Mouse (Mus musculus): ENCODE results near the gene Siglech. TPM values are rescaled to one million over a fixed set of nuclear protein-coding genes. Genes with fewer than 3 reads are reported as not detected.
"Not testable (repeated sequence)": the region's sequence is repeated elsewhere in the genome, so short reads cannot be mapped to it uniquely, and the experiment has no call there.

The Siglech gene
- polyA plus RNA-seq, 1 experiment from 2014 or later: 1.6 TPM

GRCm38 (mm10) chr7:55759346-55759745, 8.6 kb upstream of the Siglech start:
- no peak overlapping the region for H3K9ac ChIP-seq (ENCODE audit: low read length)
- ATAC-seq (replicated peaks; ENCODE audit: low FRiP score, low TSS enrichment, low read depth): no peak

GRCm38 (mm10) chr7:55780011-55780410, 12.0 kb downstream of the Siglech start:
- ATAC-seq (replicated peaks; ENCODE audit: low FRiP score, low TSS enrichment, low read depth) (no peak), DNase-seq (ENCODE audit: low spot score) (no peak)
- no peak overlapping the region for H3K4me2 ChIP-seq (ENCODE audit: low read length)
- no peak overlapping the region for H3K27ac ChIP-seq (ENCODE audit: low read depth)
- WGBS: 56% methylated on average over 4 of the region's 4 CpGs
- no peaks in the 10 kb centered on the region for H3K9me3 ChIP-seq (ENCODE audit: control insufficient read depth, low read length)
- H3K4me1 ChIP-seq (replicated peaks; ENCODE audit: control insufficient read depth, insufficient read depth, low read length): no peaks in the 10 kb centered on the region
- H3K9ac ChIP-seq (ENCODE audit: low read length): no peak overlapping the region
- H3K27me3 ChIP-seq (replicated peaks; ENCODE audit: control insufficient read depth, insufficient read depth, low read length): no peaks in the 10 kb centered on the region
- H3K4me3 ChIP-seq (ENCODE audit: low read depth, low read length): no peak overlapping the region
- no peaks in the 10 kb centered on the region for H3K36me3 ChIP-seq (ENCODE audit: control insufficient read depth, insufficient read depth, low read length)

More at GRCm38 (mm10) chr7:55759346-55759745, 8.6 kb upstream of the Siglech start:
- Histone ChIP-seq H3K4me1 (replicated peaks; ENCODE audit: control insufficient read depth, insufficient read depth, low read length) (no peaks in the 10 kb centered on the region), H3K36me3 (ENCODE audit: control insufficient read depth, insufficient read depth, low read length) (no peaks in the 10 kb centered on the region), H3K9me3 (ENCODE audit: control insufficient read depth, low read length) (no peaks in the 10 kb centered on the region), H3K4me3 (ENCODE audit: low read depth, low read length) (no peak overlapping the region), H3K27ac (ENCODE audit: low read depth) (no peak overlapping the region), H3K27me3 (replicated peaks; ENCODE audit: control insufficient read depth, insufficient read depth, low read length) (no peaks in the 10 kb centered on the region), H3K4me2 (ENCODE audit: low read length) (no peak overlapping the region)
- 61% methylated on average over 3 of the region's 3 CpGs for WGBS
- no peak for DNase-seq (ENCODE audit: low spot score)

- Histone ChIP-seq H3K27ac (ENCODE audit: low read depth) (no peak overlapping the region), H3K4me3 (ENCODE audit: low read depth, low read length) (no peak overlapping the region), H3K27me3 (replicated peaks; ENCODE audit: control insufficient read depth, insufficient read depth, low read length) (no peaks in the 10 kb centered on the region), H3K4me2 (ENCODE audit: low read length) (no peak overlapping the region), H3K9me3 (ENCODE audit: control insufficient read depth, low read length) (no peaks in the 10 kb centered on the region), H3K36me3 (ENCODE audit: control insufficient read depth, insufficient read depth, low read length) (no peaks in the 10 kb centered on the region), H3K4me1 (replicated peaks; ENCODE audit: control insufficient read depth, insufficient read depth, low read length) (no peaks in the 10 kb centered on the region), H3K9ac (ENCODE audit: low read length) (no peak overlapping the region)
- 42% methylated on average over 3 of the region's 3 CpGs for WGBS
- ATAC-seq (replicated peaks; ENCODE audit: low FRiP score, low TSS enrichment, low read depth) (no peak), DNase-seq (ENCODE audit: low spot score) (peak; percentile 28)
These were observed 14.5 kb downstream of the Siglech start for GRCm38 (mm10) chr7:55782493-55782892.

GRCm38 (mm10) chr7:55784580-55784979, 16.6 kb downstream of the Siglech start:
- Histone ChIP-seq H3K27me3 (replicated peaks; ENCODE audit: control insufficient read depth, insufficient read depth, low read length) (no peaks in the 10 kb centered on the region), H3K4me3 (ENCODE audit: low read depth, low read length) (no peak overlapping the region), H3K36me3 (ENCODE audit: control insufficient read depth, insufficient read depth, low read length) (no peaks in the 10 kb centered on the region), H3K4me1 (replicated peaks; ENCODE audit: control insufficient read depth, insufficient read depth, low read length) (no peaks in the 10 kb centered on the region), H3K27ac (ENCODE audit: low read depth) (no peak overlapping the region), H3K4me2 (ENCODE audit: low read length) (no peak overlapping the region), H3K9me3 (ENCODE audit: control insufficient read depth, low read length) (no peaks in the 10 kb centered on the region), H3K9ac (ENCODE audit: low read length) (no peak overlapping the region)
- WGBS: 45% methylated on average over 3 of the region's 3 CpGs
- ATAC-seq (replicated peaks; ENCODE audit: low FRiP score, low TSS enrichment, low read depth) (no peak), DNase-seq (ENCODE audit: low spot score) (peak; percentile 41)

GRCm38 (mm10) chr7:55790586-55790985, 22.6 kb downstream of the Siglech start:
- not testable (repeated sequence) for H3K4me1 ChIP-seq (replicated peaks; ENCODE audit: control insufficient read depth, insufficient read depth, low read length); H3K9ac ChIP-seq (ENCODE audit: low read length); H3K36me3 ChIP-seq (ENCODE audit: control insufficient read depth, insufficient read depth, low read length); ATAC-seq (replicated peaks; ENCODE audit: low FRiP score, low TSS enrichment, low read depth); H3K27me3 ChIP-seq (replicated peaks; ENCODE audit: control insufficient read depth, insufficient read depth, low read length); H3K4me3 ChIP-seq (ENCODE audit: low read depth, low read length); H3K9me3 ChIP-seq (ENCODE audit: control insufficient read depth, low read length); H3K27ac ChIP-seq (ENCODE audit: low read depth); H3K4me2 ChIP-seq (ENCODE audit: low read length); DNase-seq (ENCODE audit: low spot score)
- 20% methylated on average over 5 of the region's 5 CpGs for WGBS

DNA sequence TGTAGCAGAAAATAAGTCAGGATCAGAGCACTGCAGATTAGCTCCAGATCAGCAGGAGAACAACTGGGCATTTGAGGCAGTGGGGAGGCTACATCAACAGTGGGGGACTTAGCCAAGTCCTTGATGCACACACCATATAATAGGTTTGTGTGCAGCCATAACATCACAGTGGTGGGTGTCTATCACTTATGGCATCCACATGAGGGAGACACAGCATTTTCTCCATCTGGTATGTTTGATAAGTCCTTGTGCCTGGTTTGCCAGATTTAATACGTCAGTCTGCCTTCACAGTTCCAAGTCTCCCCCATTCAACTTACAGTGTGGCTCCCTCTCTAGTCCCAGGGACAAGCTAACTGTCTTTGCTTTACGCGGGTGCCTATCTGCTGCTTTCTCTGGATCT, 24.3 kb downstream of the Siglech start:
- Histone ChIP-seq H3K4me1 (replicated peaks; ENCODE audit: control insufficient read depth, insufficient read depth, low read length) (peaks cover 9% of the 10 kb centered on the region), H3K4me3 (ENCODE audit: low read depth, low read length) (no peak overlapping the region), H3K27ac (ENCODE audit: low read depth) (no peak overlapping the region), H3K27me3 (replicated peaks; ENCODE audit: control insufficient read depth, insufficient read depth, low read length) (no peaks in the 10 kb centered on the region), H3K4me2 (ENCODE audit: low read length) (no peak overlapping the region), H3K9me3 (ENCODE audit: control insufficient read depth, low read length) (no peaks in the 10 kb centered on the region), H3K9ac (ENCODE audit: low read length) (no peak overlapping the region), H3K36me3 (ENCODE audit: control insufficient read depth, insufficient read depth, low read length) (peaks cover 17% of the 10 kb centered on the region)
- no peak for ATAC-seq (replicated peaks; ENCODE audit: low FRiP score, low TSS enrichment, low read depth)
- WGBS: 84% methylated on average over 3 of the region's 3 CpGs
- DNase-seq (ENCODE audit: low spot score): no peak

GRCm38 (mm10) chr7:55793236-55793951, 25.4 kb downstream of the Siglech start:
- DNase-seq (ENCODE audit: low spot score) (peak; percentile 53), ATAC-seq (replicated peaks; ENCODE audit: low FRiP score, low TSS enrichment, low read depth) (peak; percentile 20)

DNA sequence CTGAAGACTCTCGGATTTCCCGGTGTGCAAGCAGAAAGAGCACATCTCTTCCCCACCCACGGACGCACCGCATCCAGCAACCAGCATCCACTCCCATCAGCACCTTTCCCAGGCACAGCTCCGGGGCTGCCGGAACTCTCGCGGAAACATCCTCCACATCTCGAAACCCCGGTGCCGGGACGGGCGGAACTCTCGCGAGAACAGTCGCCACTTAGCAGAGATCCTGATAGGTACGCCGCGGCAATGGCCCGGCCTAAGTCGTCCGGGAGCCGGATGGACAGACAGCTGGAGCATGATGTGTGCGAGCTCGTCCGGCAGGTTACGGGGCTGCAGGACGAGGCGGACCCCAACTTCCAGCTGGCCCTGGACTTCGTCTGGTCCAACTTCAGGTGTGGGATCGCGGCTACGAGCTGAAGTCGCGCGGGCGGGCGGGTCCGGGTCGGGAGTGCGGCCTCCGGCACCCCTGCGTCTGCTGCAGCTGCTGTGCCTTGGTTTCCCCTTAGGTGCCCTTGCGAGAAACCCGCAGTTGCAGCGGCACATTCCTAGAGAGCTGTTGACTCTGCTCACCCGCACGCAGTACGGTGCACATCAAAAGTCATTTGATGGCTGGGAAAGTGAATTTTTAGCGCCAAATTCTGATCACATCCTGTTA, 26.1 kb downstream of the Siglech start, which contains the start of gene Tubgcp5:
Gene Tubgcp5 (plus strand): TSS at position 203 of the 652 bp plus-strand sequence.
- peaks cover 35% of the 10 kb centered on the region for H3K36me3 ChIP-seq (ENCODE audit: control insufficient read depth, insufficient read depth, low read length)
- peaks cover 9% of the 10 kb centered on the region for H3K4me1 ChIP-seq (replicated peaks; ENCODE audit: control insufficient read depth, insufficient read depth, low read length)
- peak; percentile 96 for DNase-seq (ENCODE audit: low spot score)
- H3K4me2 ChIP-seq (ENCODE audit: low read length): peak within 1 kb of the TSS; percentile 87
- H3K27me3 ChIP-seq (replicated peaks; ENCODE audit: control insufficient read depth, insufficient read depth, low read length): no peaks in the 10 kb centered on the region
- H3K9me3 ChIP-seq (ENCODE audit: control insufficient read depth, low read length): no peaks in the 10 kb centered on the region
- H3K9ac ChIP-seq (ENCODE audit: low read length): peak within 1 kb of the TSS; percentile 95
- WGBS: under 1% methylated on average over 51 of the region's 51 CpGs
- H3K4me3 ChIP-seq (ENCODE audit: low read depth, low read length): peak within 1 kb of the TSS; percentile 83
- ATAC-seq (replicated peaks; ENCODE audit: low FRiP score, low TSS enrichment, low read depth): peak; percentile 100
- peak within 1 kb of the TSS; percentile 75 for H3K27ac ChIP-seq (ENCODE audit: low read depth)

More at GRCm38 (mm10) chr7:55793236-55793951, 25.4 kb downstream of the Siglech start:
- Histone ChIP-seq H3K4me2 (ENCODE audit: low read length) (peak overlapping the region; percentile 87), H3K9me3 (ENCODE audit: control insufficient read depth, low read length) (no peaks in the 10 kb centered on the region), H3K9ac (ENCODE audit: low read length) (peak overlapping the region; percentile 95), H3K27me3 (replicated peaks; ENCODE audit: control insufficient read depth, insufficient read depth, low read length) (no peaks in the 10 kb centered on the region), H3K27ac (ENCODE audit: low read depth) (0 out of 2 replicates have a peak overlapping the region, but pooled peaks have one; percentile 24), H3K36me3 (ENCODE audit: control insufficient read depth, insufficient read depth, low read length) (peaks cover 28% of the 10 kb centered on the region), H3K4me3 (ENCODE audit: low read depth, low read length) (peak overlapping the region; percentile 83), H3K4me1 (replicated peaks; ENCODE audit: control insufficient read depth, insufficient read depth, low read length) (peaks cover 9% of the 10 kb centered on the region)
- 40% methylated on average over 13 of the region's 13 CpGs for WGBS

All from intestine, embryonic 14.5 days (tissue).